Mouse (Mus musculus): ENCODE measurements at regions not wholly inside any gene's neighbourhood (a gene's known extent, or its start where the extent isn't known, plus 50 kb on each side); places are given as distances from the start of the nearest gene placed in this dataset.

- DNase-seq = no peak
Measured at GRCm38 (mm10) chr16:77235449-77235848, 221.9 kb downstream of the Usp25 start.

Data from cerebellum, adult 9-10 months (tissue).